Mouse (Mus musculus): ENCODE measurements around the gene Lekr1.

The Lekr1 gene

DNA sequence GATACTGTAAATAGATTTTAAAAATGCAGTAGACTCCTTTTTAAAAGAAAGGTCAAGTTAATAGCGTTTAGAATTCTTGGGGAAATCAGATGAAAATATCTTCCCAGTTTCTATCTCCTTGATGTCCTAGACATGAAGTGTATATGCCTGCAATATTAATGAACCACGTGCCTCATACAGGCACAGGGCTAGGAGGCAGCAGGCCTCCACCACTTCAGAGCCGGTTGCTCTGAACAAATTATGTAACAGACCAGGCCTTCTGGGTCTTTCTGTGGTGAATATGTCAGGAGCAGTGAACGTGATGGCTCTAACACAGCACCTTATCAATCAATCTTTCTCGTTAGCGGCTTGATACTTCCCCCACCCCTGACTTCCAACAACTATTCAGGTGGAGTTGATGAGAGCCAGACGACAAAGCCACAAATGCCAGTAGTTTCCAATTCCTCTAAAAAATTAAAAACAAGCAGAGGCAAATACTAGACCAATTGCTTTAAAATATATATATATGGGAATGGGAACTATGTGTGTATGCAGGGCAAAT lies 164.0 kb downstream of the Lekr1 start:
- no peak for DNase-seq (ENCODE audit: inconsistent age in 2 of 2, low spot score in 1 of 2)

DNA sequence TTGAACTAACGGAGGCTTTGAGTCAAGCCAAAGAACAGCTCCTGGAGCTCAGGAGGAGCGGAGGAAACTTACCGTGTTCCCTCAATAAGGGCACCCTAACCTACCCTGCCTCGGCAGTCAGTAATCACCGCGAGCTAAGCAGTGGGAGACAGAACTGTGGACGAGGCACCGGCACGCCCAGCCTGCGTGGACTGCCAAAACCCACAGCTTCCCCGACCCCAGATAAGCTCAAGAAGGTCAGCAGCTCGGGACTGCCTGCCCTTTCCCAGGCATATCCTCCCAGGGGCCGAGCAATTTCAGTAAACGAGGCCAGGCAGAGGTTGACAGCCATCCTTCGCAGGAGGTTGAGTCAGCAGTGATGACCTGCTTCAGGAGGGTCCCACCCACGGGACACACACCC lies 164.8 kb downstream of the Lekr1 start:
- peak in 1 of 2 experiments; percentile 48 for DNase-seq (ENCODE audit: inconsistent age in 2 of 2, low spot score in 1 of 2)

DNA sequence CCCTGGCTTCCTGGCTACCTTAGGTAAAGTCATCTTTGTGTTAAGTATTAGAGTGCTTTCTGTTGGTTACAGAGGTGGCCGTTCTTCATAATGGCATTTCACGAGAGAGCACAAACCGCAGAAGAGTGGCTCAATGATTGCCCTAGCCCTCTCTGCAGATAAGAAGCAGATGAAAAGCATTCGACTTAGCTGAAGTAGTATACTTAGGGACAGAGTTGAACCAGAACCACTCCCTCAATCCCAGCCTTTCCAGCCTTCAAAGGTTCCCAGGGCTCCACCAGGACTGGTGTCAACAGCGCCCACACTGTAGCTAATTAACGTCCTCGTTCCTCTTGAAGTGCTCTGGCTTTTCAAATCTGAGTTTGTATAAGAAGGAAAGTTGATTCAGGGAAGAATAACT lies 166.4 kb downstream of the Lekr1 start:
- no peak for DNase-seq (ENCODE audit: inconsistent age in 2 of 2, low spot score in 1 of 2)

DNA sequence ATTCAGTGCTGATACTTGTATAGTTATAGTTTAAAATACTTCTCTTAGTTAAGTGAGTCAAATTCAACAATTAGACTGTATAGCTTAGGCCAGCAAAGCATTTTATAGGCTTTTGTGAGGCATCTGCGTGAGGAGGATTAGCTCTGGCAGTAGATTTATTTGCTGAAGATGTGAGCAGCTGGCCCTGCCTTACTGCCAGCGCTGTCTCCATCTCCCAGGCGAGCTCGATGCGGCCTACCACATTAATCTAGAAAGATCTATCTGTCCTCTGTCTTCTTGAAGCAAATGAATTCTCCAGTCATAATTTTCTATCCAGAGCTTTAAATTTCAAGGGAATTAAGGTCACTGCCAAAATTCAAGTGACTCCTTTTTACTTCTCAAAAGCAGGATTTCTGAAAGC lies 170.4 kb downstream of the Lekr1 start:
- DNase-seq (ENCODE audit: inconsistent age in 2 of 2, low spot score in 1 of 2) = no peak

DNA sequence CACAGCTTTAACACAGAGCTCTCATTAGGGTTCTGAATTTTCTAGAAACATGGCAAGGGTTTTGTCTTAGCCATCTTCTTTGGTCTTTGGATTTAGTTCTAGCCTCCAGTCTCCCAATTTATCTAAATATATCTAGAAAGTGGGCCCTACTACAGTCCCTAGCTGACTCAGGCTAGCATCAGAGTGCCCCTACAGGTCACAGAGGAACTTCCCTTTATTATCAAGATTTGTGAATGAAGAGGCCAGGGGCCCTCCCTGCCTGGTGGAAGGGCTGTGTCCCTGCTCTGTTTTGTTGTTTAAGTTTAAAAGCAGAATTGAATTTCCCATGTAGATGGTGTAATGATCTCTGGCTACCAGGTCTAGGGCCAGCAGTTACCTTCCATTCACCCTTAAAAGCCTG lies 173.6 kb downstream of the Lekr1 start:
- no peak for DNase-seq (ENCODE audit: inconsistent age in 2 of 2, low spot score in 1 of 2)

DNA sequence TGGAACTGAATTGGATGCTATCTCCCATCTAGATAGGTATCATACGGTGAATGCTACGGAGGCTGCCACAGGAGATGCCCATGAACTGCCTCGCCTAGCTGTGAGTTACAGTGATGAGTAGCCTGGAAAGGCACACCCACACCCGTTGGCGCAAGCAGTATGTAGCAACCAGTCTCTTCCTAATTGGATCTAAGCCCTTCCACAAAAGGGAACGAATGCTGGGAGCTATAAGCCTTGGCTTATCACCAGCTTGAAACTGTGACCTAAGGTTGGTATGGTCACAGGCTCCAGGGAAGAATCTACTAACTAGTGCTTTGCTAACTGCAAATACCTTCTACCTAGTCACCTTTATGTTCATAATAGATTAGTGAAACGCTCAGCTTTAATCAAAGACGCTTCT lies 175.1 kb downstream of the Lekr1 start:
- peak in 1 of 2 experiments; percentile 38 for DNase-seq (ENCODE audit: inconsistent age in 2 of 2, low spot score in 1 of 2)

DNA sequence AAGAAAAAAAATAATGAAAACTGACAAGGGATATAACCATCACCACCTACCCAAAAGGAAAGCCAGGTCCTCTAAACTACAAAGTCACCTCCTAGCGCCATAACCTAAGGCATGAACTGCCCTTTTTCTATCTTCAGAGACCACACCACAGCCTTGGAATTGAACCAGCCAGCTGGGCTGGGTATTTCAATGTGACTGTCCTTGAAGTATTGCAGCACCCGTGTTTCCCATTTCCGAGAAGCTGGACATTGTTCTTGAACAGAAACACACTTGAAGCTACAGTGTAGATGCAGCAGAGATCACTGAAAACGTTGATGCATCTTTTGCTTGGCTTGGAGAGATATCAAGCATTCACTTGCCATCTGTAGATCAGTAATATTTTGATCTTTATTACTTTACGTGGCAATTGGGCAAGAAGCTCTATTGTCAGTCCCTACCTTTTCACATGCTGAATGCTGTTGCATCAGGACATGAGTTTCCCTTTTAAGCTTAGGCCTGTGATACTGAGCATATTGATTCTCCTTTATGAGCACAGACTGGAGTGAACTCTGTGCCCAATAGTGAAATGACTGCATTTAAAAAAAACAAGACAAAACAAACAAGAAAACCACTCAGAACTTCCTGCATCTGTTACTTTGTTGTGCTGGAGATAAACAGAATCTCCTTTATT lies 176.6 kb downstream of the Lekr1 start:
- DNase-seq (ENCODE audit: inconsistent age in 2 of 2, low spot score in 1 of 2) = peak in 1 of 2 experiments; percentile 55

DNA sequence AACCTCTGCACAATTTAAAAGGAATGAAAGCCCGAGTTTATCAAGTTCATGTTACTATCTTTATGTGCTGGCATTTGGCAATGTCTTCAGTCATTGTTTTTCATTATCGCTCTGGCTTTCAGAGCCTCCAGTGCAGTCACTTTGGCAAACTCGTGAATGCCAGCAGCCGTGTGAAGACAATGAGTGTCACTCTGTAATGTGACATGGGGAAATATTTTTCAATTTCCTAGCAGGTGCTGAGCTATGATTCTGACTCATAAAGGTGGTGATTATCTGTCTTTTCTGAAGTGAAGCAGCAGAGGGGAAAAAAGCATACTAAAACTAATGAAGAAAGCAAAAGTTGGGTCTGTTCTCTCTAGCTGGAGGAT lies 177.1 kb downstream of the Lekr1 start:
- DNase-seq (ENCODE audit: inconsistent age in 2 of 2, low spot score in 1 of 2) = no peak

DNA sequence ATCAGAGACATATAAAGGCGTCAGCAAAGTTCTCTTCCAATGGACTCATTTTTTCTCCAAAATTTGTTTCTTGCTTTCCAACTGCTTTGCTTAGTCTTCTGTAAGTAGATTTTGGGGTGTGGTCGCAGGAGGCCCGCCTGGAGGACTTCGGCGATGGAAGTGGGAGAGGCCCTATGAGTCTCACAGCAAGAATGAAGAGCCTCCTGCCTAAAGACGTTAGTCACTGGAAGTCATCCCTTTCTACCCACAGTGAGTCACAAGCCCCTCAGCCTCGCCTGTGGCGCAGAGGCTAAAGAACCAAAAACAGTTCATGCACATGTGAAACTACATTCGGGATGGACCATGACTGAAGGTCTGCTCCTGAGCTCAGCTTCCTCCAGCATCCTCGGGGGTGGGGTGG lies 178.3 kb downstream of the Lekr1 start:
- DNase-seq (ENCODE audit: inconsistent age in 2 of 2, low spot score in 1 of 2) = no peak

DNA sequence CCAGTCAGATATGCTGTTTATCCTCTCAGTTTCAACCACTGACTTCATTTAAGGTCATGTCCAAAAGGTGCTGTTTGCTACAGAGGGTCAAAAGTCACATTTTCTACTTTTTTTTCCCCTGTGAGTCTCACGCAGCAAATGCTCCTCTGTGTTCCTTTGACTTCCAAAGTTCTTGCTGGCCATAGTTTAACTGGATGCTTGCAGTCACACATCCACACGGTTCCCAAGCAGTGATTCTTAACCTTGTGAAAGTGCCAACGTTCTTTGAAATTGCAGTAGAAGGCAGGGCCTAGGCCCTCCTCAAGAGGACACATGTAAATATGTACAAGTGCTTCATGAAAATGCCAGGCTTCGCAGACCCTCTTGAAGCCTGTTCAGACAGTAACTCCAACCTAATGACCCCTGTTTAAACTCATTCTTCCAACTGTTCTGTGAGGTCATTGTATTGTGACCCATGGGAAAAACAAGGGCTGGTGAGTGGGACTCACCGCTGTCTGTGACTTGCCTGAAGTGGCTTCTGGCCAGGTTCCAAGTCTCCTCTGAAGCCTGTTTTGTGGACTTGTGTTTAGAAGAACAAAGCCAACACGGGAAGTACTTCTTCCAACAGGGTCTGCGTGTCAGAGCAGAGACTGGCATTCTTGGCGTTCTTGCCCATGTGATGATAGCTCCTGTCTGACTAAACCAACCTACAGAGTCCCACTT lies 179.0 kb downstream of the Lekr1 start:
- peak in 1 of 2 experiments; percentile 38 for DNase-seq (ENCODE audit: inconsistent age in 2 of 2, low spot score in 1 of 2)

DNA sequence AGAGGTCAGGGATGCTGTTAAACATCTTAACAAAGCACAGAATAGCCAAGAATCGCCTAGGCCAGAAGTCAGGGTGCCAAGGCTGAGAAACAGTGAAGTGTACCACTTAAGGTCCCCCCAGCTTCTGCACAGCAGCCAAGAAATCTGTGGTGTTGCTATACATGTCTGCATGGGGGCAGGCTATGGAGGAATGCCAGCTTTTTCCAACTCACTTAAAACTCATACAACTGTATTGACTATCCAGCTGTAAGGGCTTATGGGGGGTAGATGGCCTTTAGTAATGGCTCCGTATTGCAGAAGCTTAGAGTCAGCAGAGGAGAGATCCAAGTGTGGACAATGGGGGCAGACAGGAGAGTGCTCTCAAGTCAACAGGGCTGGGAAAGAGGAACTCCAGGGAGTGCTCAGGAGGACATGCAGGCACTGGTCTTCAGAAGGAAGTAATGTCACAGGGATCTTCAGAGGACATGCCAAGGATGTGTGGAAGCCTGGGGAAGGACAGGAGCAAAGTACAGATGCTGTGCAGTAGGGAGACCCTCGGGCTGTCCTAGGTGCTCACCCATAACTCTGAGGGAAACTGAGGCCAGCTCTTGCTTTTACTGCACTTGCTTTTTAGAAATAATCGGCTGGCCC lies 181.2 kb downstream of the Lekr1 start:
- DNase-seq (ENCODE audit: inconsistent age in 2 of 2, low spot score in 1 of 2) = no peak

DNA sequence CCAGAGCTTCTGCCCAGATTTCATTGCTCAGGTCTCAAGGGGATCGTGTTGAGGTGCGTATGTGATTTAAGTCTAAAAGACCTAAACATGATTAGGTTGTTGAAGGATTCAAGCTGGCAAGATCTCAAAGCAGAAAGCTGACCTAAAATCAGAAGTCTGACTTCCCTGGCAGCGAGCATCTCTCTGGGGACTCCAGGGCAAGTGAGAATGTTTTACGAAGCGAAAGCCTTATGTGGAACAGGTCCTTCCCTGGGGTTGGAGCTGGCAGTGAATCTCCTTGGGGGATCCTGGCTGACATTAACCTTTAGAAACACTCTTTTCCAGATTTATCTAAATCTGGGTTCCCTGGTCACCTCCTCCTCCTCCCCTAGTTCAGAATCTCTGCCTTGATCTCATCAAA lies 187.7 kb downstream of the Lekr1 start:
- peak in 1 of 2 experiments; percentile 35 for DNase-seq (ENCODE audit: inconsistent age in 2 of 2, low spot score in 1 of 2)

DNA sequence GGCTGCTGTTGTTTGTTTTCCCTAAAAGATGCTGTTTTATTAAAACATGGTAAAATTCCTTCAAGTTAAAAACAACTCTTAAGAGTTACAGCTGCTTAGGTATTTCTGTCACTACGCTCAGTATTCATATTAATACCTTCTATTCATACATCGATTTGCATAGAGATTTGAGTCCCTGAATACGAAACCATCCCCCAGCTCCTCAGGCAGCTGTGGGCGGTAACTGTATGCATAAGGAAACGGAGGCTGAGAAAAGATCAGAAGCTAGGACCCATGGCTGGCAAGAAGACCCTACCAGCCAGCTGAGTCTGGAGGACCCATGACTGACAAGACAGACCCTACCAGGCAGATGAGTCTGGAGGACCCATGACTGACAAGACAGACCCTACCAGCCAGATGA lies 189.5 kb downstream of the Lekr1 start:
- DNase-seq (ENCODE audit: inconsistent age in 2 of 2, low spot score in 1 of 2) = no peak

DNA sequence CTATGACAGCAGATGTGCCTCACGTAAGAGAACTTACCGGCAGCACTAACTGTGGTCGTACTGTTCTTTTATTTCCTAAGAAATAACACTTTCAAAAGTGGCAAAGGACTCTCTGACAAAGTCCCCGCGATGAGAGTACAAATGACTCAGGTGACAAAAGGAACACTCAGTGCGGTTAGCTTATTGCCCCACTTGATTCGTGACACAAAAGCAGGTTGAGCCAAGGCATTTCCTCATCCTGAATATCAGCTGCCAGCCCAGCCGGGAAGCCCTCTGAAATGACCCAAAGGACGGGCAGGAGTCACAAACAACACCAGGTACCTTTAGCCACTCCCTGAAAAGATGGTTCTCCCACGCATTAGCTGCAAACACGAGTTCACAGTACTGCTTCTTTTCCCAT lies 192.1 kb downstream of the Lekr1 start:
- DNase-seq (ENCODE audit: inconsistent age in 2 of 2, low spot score in 1 of 2) = peak in 1 of 2 experiments; percentile 54

DNA sequence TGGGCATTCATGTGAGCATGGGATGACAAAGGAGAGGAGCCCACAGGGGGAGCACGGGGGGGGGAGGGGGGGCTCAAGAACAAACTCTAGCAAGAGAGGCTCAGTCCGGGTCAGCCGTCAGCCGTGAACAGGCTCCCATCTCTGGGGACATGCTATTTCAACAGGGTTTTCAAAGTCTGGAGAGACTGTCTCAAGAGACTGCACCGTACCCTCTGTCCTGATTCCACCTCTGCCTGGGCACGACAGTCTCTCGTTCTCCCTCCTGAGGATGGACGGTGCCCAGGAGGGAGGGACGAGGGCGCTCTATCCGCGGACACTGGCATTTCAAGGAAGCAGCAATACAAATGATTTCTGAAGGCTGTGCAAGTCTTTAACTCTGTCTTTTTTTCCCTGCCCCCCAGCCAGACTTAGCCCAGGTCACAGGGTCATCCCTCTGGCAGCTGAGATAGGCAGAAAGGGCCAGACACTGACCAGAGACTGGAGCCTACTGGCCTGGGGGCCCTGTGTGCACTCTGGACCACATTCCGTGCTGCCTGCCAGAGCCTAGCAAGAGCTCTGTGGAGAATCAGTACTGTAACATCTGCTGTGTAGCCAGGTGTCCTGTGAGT lies 192.8 kb downstream of the Lekr1 start:
- DNase-seq (ENCODE audit: inconsistent age in 2 of 2, low spot score in 1 of 2) = peak in 1 of 2 experiments; percentile 64

DNA sequence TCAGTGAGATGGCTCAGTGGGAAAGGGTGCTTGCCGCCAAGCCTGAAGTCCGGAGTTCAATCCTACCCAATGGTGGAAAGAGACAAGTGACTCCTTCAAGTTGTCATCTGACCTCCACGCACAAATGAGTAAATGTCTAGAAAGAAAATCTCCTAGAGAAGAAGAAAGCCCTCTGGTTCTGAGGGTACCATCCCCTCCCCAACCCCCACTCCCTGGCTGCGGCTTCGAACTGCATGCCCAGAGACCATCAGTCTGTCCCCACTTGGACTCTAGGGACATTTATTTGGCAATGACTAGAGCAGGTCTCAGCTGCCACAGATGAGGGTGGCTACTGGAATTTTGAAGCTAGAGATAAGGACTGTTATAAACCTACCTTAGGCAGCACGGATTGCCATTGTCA lies 193.7 kb downstream of the Lekr1 start:
- DNase-seq (ENCODE audit: inconsistent age in 2 of 2, low spot score in 1 of 2) = no peak

DNA sequence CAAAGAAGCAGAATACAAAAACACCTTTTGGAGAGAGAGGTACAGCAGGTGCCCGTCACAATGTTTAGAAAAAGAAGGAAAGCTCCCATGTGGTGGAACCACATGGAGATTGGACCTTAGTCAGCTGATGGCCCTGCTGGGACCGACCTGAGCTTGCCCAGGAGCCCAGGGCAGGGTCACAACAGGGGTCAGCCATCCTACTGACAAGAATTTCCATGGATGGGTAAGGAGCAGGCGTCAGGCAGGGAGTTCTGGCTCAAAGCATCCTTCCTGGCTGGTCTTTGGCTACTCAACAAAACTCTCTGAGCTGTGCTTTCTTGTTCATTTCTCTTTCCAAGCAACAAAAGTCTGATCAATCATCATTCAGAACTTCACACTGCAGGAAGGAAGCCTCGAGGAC lies 194.9 kb downstream of the Lekr1 start:
- no peak for DNase-seq (ENCODE audit: inconsistent age in 2 of 2, low spot score in 1 of 2)

DNA sequence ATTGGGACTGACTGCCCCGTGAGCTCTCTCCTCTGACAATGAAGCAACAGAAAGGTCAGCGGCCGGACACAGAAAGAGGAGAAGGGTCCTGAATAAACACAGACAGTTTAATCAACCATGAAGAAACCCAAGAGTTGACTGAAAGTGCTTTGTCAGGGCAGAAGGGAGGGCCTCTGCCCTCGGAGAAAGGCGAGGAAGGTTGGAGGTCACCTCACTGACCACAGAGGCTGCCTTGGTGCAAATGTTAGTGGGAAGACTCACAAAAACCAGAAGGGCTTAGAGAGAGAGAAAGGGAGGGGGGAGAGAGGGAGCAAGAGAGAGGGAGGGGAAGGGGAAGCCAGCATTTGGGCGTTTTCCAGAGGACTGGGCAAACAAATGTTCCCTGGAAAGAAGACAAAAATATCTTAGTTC lies 195.4 kb downstream of the Lekr1 start:
- peak; percentile 18 to 47 for DNase-seq (ENCODE audit: inconsistent age in 2 of 2, low spot score in 1 of 2)

DNA sequence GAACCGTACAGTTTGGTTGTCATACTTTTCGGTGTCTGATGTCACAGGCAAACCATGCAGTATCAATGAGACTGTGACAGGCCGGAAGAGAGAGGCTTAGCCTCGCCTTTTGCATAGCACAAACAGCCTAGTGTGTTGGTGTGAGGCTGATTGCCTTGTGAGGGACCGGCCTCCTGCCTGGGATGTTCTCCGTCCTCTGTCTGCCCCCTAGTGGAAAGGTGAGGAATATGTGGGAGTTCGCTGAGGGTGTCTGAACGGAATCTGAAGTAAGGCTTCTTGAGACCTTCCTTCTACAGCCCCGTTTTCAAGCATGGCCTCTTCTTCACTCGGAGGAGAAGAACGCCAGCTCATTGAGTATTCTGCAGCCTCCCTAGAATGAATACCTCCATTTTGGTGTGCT lies 197.3 kb downstream of the Lekr1 start:
- DNase-seq (ENCODE audit: inconsistent age in 2 of 2, low spot score in 1 of 2) = peak; percentile 81 to 93

DNA sequence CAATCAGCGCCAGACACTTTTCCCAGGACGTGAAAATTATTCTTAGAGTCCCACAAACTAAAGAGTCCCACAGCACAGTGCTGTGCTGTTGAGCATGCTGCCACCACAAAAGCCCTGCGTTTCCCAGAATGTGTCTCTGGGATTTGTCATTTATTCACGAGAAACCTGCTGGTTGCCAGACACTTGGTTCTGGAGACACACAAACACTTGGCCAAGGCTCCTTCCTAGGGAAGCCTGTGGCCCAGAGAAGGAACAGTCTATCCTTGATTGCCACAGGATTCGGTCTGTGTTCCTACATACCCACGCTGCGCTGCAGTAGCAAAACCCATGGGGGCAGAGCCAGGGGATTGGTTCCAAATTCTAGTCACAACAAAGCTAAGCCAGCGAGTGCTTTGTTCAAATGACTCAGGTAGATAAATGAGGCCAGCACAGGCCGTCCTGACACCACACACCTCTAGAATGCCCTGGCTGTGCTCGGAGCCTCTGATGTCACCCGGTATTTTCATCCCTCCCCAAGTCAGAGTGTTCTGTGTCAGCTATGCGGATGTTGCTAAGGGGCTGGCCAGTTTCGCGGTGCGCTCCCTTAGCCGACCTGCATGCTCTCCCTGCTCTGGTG lies 197.8 kb downstream of the Lekr1 start:
- DNase-seq (ENCODE audit: inconsistent age in 2 of 2, low spot score in 1 of 2) = no peak

DNA sequence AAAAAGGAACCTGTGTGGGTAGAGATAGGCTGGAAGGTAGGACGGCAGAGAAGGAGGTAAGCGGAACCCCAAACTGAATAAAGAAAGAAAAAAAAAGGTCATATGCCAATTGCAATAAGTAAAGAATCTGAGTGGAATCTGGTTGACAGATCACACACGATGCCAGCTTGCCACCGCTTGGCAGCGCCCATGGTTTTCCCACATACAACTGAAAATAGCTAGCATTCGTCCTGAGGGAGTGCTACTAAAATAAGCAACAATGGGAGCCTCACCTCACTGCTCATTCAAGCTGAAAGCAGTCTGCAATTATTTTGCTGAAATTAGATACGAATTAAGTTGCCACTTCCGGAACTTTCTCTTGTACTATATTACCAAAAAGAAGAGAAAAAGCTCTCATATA lies 202.9 kb downstream of the Lekr1 start:
- DNase-seq (ENCODE audit: inconsistent age in 2 of 2, low spot score in 1 of 2) = no peak
